Mouse (Mus musculus) brain, embryonic 18.5 days (tissue): ENCODE data around the gene Hcrt.

ENCODE experiments used
- DNase-seq: peaks from one replicate; pipeline ENCODE4 v3.0.0-alpha.2; 2012; ENCODE audit warnings: low read depth, low spot score

Hcrt gene

GRCm38 (mm10) chr11:100767871-100768270 lies 5.1 kb upstream of the Hcrt start:
- no peak for DNase-seq

GRCm38 (mm10) chr11:100766726-100767125 lies 4.0 kb upstream of the Hcrt start:
- DNase-seq: no peak

- no peak for DNase-seq
Measured at GRCm38 (mm10) chr11:100761547-100762045, 1.1 kb downstream of the Hcrt start.

GRCm38 (mm10) chr11:100759611-100760233 lies 3.0 kb downstream of the Hcrt start, which contains the start of gene Kcnh4:
Gene Kcnh4 (minus strand): TSS chr11:100759942.
- DNase-seq: peak; percentile 74

GRCm38 (mm10) chr11:100758707-100759610 lies 3.8 kb downstream of the Hcrt start:
- DNase-seq: no peak

GRCm38 (mm10) chr11:100757566-100757965 lies 5.2 kb downstream of the Hcrt start:
- no peak for DNase-seq

GRCm38 (mm10) chr11:100756476-100756875 lies 6.3 kb downstream of the Hcrt start:
- no peak for DNase-seq

- DNase-seq: no peak
Measured at GRCm38 (mm10) chr11:100754693-100755057, 8.1 kb downstream of the Hcrt start.

GRCm38 (mm10) chr11:100754021-100754692 lies 8.6 kb downstream of the Hcrt start:
- no peak for DNase-seq

GRCm38 (mm10) chr11:100752294-100752693 lies 10.4 kb downstream of the Hcrt start:
- no peak for DNase-seq

- no peak for DNase-seq
Measured at GRCm38 (mm10) chr11:100750127-100750526, 12.6 kb downstream of the Hcrt start.

GRCm38 (mm10) chr11:100749469-100749868 lies 13.3 kb downstream of the Hcrt start:
- no peak for DNase-seq

GRCm38 (mm10) chr11:100748620-100749019 lies 14.1 kb downstream of the Hcrt start:
- DNase-seq: no peak

GRCm38 (mm10) chr11:100747114-100747513 lies 15.6 kb downstream of the Hcrt start:
- no peak for DNase-seq

- DNase-seq: no peak
Measured at GRCm38 (mm10) chr11:100746546-100746945, 16.2 kb downstream of the Hcrt start.

GRCm38 (mm10) chr11:100745085-100745484 lies 17.6 kb downstream of the Hcrt start:
- no peak for DNase-seq

GRCm38 (mm10) chr11:100741348-100741747 lies 21.4 kb downstream of the Hcrt start:
- DNase-seq: no peak

- no peak for DNase-seq
Measured at GRCm38 (mm10) chr11:100738749-100739148, 24.0 kb downstream of the Hcrt start.

GRCm38 (mm10) chr11:100738066-100738604 lies 24.6 kb downstream of the Hcrt start, which contains the start of gene Rab5c:
Gene Rab5c (minus strand): TSS chr11:100738215.
- DNase-seq: peak; percentile 98

- DNase-seq: no peak
Measured at GRCm38 (mm10) chr11:100737105-100737733, 25.5 kb downstream of the Hcrt start.

GRCm38 (mm10) chr11:100736746-100737080 lies 26.0 kb downstream of the Hcrt start:
- DNase-seq: no peak
